Mouse (Mus musculus) thymus, postnatal 25 days (tissue): Measurements from ENCODE around the gene Pls1.

Experiments
- DNase-seq: peaks from one replicate; pipeline ENCODE4 v3.0.0; 2022

The Pls1 gene

DNA sequence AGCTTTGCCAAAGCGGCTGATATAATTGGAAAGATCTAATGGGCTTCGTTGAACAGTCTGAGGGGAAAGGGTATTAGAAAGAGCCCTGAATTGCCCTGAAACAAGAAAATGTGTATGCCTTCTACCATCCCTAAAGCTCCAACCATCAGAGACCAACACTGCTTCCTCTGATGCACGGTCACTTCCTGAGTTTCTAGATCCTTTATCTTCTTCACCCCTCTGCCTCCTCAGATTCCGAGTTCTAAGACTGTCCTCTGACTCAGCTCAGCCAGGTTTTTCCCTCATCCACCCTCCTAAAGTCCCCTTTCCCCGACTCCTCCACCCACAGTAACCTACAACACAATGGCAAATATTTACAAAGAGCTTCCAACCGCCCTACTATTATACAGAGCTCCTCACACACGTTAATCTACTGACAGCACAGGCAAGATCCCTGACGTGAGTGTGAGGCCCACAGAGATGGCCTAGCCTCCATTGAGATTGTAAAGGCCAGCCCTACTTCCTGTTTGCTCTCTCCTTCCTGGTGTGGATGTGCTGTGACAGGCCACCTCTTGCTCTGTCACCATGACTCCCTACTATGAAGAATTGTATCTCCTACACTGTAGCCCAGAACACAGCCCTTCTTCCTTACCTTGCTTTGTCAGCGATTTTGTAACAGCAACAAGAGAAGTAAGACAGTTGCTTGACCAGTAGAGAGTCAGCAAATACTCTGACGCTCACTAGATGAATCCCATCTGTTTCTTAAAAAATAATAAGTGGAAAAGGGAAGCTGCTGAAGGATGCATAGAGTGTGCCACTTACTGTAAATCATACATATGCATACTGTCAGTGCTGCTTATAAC, 43.3 kb downstream of the Pls1 start:
- DNase-seq, result no peak

DNA sequence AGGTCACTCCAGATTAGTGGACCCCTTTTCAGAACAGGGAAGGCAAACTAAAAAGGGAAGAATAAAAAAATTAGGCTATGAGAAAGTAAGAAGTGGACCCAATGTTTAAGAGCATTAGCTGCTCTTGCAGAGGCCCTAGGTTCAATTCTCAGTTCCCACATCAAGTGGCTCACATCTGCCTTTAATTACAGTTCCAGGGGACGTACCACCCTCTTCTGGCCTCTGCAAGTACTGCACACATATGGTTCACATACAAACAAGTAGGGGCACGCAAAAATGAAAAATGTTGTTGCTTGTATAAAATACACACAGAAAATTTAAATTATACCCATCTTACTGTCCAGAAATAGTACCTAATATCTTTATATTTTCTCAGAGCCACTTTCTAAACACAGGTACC, 48.8 kb downstream of the Pls1 start:
- no peak for DNase-seq

DNA sequence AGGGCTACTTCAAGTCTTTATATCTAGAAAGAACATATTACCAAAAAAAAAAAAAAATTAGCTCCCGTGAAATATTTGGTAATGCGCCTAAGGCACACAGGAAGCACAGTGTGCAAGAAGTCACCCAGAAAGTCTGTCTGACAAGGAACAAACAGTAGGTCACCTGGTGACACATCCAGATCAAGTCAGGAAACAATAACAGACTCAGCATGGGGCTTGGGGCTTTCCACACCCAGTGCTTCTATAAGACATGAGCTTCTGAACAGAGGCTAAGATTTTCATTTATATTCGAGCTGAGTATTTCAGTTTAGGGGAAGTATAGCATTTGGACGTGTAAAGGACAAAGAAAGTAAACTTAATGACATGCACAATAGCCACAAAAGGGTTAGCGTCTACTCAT, 49.3 kb downstream of the Pls1 start:
- no peak for DNase-seq

DNA sequence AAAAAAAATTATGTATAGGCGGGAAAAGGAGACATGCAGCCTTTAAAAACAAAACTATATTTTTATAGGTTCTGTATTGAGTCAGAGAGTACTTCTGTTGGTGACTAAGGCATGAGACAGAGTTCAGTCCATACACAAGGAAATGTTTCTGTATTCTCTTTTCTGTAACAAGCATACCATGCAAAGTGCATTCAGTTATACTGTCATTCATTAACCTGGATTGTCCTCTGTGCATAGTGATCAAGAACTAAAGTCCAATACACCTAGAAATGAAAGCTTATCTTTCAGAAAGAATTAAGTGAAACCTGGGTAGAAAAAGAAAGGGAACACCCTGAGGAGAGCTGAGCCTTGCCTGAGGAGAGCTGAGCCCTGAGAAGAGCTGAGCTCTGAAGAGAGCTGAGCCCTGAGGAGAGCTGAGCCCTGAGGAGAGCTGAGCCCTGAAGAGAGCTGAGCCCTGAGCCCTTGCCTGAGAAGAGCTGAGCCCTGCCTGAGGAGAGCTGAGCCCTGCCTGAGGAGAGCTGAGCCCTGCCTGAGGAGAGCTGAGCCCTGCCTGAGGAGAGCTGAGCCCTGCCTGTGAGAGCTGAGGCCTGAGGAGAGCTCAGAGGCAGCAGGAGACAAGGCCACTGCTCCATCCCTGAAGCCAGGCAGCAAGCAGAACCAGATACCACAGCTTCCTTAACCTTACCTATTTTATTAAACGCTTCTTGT, 49.9 kb downstream of the Pls1 start:
- no peak for DNase-seq

DNA sequence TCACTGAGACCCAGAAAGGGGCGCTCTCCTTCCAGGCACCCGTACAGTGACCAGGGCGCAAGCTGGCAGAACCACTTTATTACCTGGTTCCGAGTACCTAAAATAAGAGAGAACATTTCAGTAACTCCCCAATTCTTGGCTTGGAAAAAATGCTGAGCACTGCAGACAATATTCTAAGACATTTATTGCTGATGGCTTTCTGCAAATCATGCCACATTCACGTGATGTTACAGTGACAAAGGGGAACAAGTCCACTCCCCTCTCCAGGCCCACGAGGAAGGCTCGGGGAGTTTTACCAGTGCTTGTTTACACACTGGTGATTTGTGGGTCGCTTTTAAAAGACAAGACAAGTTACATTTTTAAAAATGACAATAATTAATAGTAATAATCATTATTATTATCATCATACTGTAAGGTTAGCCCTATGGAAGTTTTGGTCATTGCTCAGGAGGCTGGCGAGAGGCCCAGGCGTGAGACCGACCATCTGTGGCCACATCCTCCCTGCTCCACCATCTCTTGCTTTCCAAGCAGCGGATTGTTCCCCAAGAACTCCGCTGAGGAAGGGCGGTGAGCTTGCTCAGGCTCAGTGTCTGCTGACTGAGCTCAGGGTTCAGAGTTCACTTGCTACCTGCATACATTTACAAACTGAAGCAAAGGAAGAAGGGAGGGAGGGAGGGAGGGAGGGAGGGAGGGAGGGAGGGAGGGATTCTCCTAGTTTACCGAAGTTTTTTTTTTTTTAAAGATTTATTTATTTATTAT, 50.9 kb downstream of the Pls1 start:
- no peak for DNase-seq

DNA sequence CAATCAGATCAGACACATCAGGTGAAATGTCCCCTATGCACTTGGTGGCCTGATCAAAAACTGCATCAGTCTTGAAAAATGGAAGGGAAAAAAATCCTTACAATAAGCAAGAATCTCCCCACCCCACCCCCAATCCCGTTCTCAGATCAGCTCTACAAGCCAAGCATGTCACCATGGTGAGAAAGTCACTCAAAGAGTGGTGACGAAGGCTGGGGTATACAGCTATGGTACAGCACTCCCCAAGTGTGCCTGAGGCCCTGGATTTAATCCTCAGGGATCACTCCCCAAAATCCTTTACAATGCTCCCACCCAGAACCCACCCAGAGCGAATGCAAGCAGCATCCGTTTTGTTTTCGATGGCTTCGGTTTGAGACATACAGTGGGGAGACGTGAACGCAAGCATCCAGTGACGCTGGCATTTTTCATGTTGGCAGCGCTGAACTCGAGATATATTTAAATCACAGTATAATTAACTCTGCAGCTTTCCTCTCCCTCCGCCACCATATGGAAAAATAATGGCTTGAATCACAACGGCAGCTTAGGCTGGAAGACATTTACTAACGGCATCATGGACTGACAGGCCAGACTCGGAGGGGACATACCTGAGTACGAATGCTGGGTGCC, 60.1 kb downstream of the Pls1 start:
- DNase-seq, result no peak

DNA sequence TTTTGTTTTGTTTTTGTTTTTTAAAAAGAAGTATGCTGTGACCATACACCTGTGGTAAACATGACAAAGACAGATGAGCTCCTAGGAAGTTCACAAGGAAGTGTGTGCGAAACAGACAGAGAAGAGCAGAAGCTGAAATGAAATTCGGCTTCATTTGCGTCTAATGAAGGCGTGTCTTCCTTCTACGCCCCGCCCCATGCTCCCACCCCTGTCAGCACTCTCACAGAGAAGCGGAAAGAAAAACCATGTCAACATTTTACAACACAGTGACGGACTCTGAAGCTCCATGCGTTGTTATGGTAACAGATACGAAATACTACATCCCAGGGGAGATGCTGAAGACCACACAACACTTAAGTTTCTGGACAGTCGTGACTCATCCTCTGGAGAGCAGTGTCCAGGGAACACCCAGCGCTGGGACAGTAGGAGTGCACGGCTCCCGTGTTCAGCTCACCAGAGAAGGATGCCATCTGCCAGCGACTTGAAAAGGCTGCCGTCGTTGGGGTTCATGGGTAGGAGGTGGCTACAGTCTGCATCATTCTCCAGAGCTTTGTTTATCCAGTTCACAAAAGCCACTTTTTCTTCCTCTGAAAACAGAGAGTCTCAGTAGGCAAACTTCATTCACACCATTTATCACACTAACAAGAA, 61.3 kb downstream of the Pls1 start:
- no peak for DNase-seq

DNA sequence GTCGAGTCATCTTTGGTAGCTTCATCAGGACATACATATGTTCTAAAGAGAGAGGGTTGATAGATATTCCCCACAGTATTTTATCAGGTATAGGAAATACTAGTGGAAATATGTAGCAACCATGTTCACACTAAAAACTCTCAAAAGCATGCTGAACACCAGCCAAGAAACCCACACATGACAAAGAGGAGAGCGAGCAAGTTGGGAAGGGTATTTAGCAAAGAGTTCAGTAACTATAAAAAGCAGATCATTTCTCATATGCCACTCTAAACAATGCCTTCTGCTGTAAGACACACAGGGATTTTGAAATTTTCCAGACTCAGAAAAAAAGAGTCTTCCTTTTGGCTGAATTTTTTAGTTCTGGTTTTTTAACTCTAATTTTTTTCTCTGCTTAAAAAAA, 73.4 kb downstream of the Pls1 start:
- no peak for DNase-seq

DNA sequence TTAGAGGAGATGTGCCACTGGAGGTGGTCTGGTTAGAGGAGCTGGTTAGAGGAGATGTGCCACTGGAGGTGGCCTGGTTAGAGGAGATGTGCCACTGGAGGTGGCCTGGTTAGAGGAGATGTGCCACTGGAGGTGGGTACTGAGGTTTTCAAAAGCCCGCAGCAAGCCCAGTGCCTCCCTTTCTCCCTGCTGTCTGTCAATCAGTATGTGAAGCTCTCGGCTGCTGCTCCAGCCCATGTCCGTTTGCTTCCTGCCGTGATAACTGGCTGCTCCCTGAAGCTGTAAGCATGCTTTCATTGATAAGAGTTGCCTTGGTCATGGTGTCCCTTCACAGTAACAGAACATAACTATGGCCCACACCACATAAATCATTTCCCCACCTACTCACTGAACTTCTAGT, 81.9 kb downstream of the Pls1 start:
- no peak for DNase-seq

DNA sequence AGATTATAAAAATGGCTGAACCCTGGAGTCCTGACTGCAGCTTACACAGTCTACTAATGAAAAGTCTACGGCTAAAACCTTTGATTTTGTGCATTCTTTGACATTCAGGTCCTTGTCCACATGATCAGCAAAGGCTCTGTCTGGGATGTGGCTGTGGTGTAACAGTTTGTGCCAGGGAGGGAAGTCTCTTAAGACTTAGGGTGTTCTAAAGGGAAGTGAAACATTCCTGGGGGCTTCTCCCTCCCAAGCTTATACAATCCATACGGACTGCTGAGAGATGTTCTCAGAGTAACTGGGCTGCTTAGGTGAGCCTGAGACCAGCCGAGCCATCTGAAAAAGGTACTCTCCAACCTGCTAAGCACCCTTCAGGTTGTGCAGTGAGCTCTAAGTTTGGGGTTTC, 82.9 kb downstream of the Pls1 start:
- DNase-seq, result no peak

DNA sequence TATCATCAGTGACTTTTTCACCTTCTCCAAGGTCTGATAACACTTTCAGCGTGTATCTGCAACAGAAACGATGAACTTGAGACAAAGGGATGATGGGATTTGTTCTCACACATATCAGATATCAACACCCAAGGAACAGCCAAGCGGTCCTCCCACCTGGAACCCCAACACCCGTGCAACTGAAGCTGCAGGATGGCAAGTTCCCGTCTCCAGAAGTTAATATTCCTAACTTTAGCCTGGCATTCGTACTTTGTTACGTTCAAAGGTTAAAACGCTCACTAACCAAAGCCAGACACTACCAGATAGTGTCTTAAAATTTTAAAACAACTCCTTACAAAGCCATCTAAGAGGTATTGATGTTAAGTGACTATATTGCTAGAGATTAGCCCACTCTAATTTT, 83.7 kb downstream of the Pls1 start:
- DNase-seq, result no peak

DNA sequence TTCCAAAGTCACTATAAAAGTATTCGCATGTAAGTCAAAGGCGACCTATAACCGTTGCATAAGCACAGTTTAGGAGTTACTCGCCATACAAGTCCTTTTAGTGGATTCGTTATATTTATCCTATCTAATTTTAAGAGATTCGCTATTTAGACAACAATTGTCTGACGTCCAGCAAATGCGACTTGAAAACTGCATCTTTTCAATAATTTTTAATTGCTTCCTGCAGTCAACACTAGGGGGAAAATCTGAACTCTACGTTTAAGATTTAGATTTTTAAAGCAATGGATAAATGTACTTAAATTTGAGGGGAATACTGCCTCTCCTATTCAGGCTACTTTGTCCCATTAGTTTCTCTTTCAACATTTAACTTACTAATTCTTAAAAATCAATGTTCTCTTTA, 94.4 kb downstream of the Pls1 start:
- no peak for DNase-seq

DNA sequence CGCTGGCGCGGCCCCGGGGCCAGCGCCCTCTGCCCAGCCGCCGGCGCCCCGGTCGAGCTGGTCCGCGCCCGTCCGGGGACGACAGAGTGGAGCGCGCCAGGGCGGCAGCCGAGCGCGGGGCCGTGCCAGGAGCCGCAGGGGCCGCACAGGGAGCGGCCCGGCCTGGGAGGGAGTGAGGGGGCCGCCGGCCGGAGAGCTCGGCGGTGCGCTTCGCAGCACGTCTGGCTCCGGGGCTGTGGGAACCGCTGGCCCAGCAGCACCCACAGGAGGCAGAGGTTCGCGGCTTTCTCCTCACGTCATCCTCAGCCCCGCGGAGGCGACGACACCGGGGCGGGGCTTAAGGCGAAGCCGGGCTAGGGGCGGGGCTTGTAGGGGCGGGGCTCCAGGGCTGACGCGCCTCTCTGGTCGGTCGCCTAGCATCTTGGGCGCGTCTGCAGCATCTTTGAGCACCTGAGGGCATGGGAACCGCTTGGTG, 95.0 kb downstream of the Pls1 start, which contains the start of gene Trpc1:
Trpc1 (minus strand) TSS at position 339 of the 475 bp plus-strand sequence.
- DNase-seq, result peak; percentile 57

DNA sequence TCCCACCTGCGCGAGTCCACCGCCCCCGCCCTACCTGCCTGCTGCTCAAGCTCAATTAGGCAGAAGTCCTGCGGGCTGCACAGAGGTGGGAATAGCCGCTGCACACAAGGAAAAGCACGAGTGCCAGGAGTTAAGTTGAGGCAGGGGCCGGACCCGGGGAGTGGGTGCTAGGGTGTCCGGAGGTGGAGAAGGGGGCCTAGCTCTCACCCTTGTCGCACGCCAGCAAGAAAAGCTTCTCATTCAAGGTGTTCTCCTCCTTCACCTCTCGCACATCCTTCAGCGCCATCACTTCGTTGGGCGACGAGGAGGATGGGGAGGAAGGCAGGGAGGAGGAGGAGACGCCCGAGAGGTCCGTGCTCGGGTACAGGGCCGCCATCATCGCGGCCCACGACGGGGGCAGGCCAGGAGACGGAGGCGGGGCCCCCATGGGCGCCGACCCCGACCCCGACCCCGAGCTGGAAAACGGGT, 95.6 kb downstream of the Pls1 start:
- no peak for DNase-seq

DNA sequence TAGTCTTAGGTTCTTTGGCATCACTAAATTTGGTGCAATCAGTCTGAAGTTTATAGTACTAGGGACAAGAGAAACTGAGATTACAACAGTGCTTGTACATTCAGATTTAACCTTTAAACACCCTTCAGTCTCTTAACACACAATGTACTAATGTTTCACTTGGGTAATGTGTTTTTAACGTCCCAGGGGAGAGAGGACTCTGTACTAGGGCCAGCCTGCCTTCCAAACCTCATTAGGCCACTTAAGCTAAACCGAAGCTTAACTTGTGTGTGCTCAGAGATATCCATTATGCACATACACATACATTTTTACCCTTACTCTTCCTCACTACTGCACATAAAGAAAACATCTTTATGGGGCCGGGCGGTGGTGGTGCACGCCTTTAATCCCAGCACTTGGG, 97.8 kb downstream of the Pls1 start:
- no peak for DNase-seq

DNA sequence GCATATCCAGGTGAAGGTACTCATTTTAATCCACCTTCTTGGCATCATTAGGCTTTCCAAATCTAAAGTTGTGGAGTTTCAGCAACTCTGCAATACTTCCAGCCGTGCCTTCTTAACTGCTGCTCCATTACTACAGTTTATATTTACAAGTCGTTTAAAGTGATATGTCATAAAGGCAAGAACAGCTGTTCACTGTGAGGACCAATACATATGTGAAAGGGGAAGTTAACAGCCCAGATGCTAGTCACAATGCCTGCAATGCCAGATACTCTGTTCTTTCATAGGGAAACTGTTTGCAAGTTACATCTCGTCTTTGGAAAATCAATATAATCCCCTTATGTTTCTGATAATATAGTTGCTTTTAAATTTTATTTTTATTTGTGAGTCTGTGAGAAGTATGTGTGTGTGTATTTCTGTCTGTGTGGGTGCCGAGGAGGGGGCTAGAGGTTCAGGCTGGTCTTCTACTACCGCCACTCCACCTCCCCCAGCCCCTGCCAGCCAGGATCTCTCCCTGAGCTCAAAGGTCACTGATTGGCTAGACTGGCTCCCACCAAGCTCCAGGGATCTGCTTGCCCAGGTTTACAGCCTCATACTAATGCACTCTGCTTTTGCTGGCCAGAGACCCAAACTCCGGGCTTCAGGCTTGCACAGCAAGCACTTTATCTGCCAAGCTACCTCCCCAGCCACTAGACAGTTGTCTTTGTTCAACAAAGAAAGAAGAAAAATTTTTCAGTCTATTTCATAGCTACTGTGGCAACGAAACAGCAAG, 100.1 kb downstream of the Pls1 start:
- no peak for DNase-seq

DNA sequence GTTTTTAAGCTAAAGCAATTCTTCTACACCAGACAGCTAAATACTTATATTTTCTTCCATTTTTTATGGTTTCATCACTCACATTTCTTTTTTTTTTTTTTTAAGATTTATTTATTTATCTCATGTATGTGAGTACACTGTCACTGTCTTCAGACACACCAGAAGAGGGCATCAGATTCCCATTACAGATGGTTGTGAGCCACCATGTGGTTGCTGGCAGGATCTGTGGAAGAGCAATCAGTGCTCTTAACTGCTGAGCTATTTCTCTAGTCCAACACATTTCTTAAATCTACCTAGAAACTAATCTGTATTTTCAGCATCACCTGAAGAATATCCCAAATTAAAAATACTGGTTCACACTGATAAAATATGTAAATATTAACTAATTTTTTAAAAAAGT, 108.9 kb downstream of the Pls1 start:
- DNase-seq, result no peak

DNA sequence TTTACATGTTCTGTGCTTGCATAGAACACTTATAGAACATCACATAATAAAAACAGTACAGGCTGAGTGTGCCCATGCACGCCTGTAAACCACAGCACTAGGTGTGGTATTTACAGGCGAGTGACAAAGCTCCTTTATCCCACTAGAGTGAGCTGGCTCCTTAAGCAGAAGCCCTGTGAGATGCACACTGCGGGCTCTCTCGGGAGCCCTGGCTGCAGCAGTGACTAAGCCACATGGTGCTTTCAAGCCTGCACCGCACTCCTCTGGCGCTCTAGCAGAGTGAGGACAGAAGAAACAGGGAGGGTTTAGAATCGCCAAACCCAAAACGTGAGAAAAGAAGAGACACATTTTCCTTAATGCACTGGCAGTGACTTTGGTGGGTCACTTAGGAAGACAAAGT, 132.5 kb downstream of the Pls1 start:
- no peak for DNase-seq

DNA sequence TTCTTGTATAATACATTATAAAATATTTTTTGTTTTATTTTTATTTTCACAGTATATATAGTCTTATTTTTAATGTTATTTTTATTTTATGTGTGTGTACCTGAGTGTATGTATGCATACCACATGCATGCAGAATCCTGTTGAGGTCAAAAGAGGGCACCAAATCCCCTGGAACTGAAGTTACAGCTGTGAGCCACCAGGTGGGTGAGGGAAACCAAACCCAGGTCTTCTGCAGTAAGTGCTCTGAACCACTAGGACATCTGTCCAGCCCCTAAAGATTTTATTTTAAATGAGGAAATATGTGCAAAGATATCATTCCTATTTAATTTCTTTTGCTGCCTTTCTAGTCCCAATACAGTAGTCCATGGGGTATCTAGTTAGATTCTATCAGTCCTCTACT, 136.2 kb downstream of the Pls1 start:
- no peak for DNase-seq

DNA sequence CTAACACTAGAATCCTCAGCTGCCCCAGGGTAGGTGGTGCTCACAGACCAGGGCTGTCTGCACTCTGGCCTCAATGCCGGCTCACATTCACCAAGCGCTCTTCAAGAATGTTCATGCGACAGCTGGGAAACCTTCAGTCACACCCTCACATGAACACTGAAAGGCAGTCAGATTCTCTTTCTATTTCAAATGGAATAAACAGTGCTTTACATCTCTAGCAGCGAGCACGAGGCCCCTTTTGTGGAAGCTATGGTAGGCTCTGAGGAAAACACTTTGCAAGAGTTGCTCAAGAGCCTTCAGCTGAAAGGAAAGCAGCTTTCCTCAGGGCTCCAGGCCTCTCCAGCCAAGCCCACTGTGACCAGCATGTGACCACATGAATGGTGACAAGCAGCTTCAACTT, 139.7 kb downstream of the Pls1 start:
- DNase-seq, result no peak

DNA sequence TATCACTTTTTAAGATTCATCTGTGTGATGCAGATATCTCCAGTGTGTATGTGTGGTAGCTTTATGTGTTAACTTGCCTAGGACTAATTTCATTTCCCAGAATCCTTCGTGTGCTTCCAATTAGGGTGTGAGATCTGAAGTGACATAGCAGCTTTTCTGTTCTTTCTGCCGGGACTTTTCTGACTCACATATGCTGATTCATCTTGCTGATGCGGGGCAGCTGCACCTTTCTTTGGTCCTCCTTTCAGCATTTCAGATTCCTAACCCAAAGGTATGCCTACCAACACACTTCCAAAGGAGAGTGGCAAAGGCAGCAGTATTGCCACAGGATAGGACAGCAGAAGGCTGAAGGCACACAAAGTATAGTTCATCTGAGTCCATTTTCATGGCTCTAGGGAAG, 141.0 kb downstream of the Pls1 start:
- no peak for DNase-seq
